Mouse (Mus musculus) heart, postnatal 0 days (tissue): ENCODE data around the gene Arrb2.
"Not testable (repeated sequence)": the region's sequence is repeated elsewhere in the genome, so short reads cannot be mapped to it uniquely, and the experiment has no call there.

Source experiments
- CTCF ChIP-seq: IDR thresholded peaks from 2 replicates; pipeline ENCODE4 v1.5.1; 2016; ENCODE audit warnings: antibody characterized with exemption, control low read depth, low read depth
- EP300 ChIP-seq: IDR thresholded peaks from 2 replicates; pipeline ENCODE4 v1.6.1; 2016; ENCODE audit warnings: antibody characterized with exemption, low read depth

DNA sequence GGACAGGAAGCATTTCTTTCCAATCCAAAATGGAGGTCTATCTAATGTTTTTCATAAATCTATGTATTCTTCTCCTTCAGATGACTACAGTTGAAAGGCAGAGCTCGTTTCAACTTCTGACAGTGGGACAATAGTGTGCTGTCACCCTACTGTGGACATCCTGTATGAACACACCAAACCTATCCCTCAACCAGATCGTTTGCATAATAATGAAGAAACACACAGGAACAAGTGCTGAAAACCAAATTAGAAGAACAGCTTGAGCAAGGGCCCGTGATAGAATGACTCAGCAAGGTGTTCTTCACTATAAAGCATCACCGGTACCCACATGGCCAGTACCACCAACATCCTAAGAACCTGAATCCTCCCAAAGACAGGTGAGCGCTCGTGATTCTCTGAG lies 5.8 kb upstream of the Arrb2 start:
- TF ChIP-seq CTCF, EP300: not testable (repeated sequence)
